Mouse (Mus musculus) urinary bladder, postnatal 36 days (tissue): ENCODE measurements around the gene Atp13a5.

Source experiments
- DNase-seq, 2 experiments: peaks; one replicate each; pipeline ENCODE4 v3.0.0; 2022; ENCODE audit warnings: low spot score in 2 of 2, mixed read lengths in 1 of 2

Gene Atp13a5

DNA sequence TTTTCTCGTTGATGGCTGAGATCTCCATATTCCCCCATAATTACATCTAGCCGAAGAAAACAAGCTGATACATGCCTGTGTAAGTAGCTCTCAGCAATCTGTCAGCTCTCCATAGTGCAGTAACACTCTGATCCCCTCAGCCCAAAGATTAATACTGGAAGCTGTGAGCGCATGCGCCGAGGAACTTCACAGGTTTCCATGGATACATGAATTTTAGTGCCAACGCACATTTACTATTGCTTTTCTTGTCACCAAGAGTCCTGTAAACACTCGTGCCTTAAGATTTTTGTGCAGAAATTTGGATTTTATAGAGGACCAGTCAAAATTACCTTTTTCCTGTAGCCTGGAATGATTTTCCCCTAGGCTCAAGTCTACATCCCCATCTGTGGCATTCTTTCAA, 173.7 kb downstream of the Atp13a5 start:
- no peak for DNase-seq

DNA sequence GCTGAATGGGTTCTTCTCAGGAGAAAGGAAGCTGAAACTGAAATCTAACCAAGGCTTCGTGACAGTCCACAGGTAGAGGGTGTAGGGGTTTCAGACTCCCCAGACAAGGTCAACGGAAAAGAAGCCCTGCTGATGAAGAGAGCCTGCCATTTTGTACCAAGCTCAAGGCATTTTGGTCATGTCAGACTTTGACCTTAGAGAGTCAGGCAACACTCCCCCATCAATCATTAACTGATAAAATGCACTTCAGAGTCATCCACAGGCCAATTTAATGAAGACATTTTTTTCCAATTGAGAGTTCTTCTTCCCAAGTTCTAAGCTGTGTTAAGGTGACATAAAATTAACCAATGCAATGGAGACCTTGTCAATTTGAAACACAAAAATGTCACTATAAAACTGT, 177.4 kb downstream of the Atp13a5 start:
- no peak for DNase-seq

DNA sequence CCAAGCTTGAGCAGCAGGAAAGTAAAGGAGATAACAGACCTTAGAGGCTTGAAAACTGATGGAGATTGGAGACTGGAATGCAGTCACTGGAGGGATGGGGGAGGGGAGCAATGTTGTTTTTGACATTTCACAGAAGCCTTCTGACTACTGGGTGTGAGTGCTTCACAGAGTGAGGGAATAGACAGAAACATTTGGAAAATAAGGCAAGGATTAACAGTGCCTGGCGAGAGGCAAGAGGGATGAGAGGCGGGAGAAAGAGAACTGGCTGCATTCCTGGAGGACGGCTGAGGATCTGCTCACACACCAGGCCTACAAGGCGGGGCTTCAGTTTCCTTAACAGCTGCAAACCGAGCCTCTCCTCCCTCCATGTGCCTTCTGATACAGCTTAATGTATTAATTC, 180.1 kb downstream of the Atp13a5 start:
- DNase-seq, result peak; percentile 24 to 26

DNA sequence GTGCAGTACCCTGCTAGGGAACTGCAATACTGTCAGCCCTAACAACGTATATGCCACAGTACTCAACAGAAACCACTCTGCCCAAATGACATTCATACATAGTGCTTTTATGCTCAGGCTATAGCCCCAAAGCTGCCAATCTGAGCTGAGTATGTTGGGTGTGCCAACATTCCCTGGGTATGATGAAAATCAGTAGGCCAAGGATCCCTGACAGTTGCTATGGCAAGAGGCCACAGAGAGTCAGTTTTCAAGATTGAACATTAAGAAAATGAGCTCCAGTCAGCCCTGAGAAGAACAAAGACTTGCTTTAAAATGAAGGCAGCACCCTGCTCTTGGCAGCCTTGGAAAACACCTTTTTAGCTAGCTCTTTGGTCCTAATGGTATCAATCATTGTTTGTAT, 183.4 kb downstream of the Atp13a5 start:
- DNase-seq, result peak in 1 of 2 experiments; percentile 6

DNA sequence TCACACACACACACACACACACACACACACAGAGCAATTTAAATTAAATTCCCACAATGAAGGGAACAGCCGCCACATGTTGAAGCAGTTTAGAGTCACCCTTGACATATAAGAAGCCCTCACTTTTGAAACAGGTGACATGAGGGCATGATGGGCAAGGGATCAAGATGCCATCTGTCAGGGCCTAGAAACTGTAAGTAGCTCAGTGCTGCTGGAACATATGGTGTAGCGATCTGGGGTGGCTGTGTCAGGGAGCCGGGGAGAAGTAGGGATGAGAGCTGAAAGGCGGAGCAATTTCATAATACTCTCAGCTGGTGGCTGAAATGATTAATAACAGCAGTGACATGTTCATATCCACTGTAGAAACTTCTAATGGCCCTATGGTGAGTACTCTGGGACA, 184.6 kb downstream of the Atp13a5 start:
- DNase-seq, result no peak

DNA sequence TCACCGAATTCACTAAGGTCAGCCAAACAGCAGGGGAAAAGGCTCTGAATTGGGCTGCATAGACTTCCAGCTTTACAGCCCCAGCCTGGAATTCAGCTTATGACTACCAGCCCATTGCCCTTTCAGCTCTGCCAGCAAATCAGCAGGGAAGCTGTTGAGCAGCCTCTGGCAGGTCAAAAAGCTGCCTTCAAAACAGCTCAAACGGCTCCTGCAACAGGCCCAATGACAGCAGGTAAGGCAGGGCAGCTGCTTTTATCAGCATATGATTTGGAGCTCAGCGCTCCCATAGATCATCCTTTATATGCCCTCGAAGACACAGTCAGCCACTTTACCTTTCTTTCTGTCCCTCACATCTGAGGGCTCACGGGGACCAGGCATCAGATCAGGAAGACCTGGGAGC, 185.6 kb downstream of the Atp13a5 start:
- DNase-seq, result no peak
